Mouse (Mus musculus) left cerebral cortex, postnatal 36 days (tissue): ENCODE measurements around the gene Pacsin3. TPM values are rescaled to one million over a fixed set of nuclear protein-coding genes. Genes with fewer than 3 reads are reported as not detected.

Experiments
- DNase-seq, 2 experiments: peaks; one replicate each; pipeline ENCODE4 v3.0.0; 2021 to 2022; ENCODE audit warnings: low spot score in 2 of 2, mixed read lengths in 1 of 2
- intact Hi-C: fragments of 180-260 bp; cut with DNase I; formaldehyde crosslinking; loops from one replicate; pipeline ENCODE4 v1.15.1; 2025
- total RNA-seq, 2 experiments: library from RNA; stranded (reverse); gene quantifications; 2 replicates each; pipeline ENCODE4 v1.2.3; 2021

The Pacsin3 gene
- total RNA-seq, 2 experiments from 2014 or later: 40.8 to 43.2 TPM

DNA sequence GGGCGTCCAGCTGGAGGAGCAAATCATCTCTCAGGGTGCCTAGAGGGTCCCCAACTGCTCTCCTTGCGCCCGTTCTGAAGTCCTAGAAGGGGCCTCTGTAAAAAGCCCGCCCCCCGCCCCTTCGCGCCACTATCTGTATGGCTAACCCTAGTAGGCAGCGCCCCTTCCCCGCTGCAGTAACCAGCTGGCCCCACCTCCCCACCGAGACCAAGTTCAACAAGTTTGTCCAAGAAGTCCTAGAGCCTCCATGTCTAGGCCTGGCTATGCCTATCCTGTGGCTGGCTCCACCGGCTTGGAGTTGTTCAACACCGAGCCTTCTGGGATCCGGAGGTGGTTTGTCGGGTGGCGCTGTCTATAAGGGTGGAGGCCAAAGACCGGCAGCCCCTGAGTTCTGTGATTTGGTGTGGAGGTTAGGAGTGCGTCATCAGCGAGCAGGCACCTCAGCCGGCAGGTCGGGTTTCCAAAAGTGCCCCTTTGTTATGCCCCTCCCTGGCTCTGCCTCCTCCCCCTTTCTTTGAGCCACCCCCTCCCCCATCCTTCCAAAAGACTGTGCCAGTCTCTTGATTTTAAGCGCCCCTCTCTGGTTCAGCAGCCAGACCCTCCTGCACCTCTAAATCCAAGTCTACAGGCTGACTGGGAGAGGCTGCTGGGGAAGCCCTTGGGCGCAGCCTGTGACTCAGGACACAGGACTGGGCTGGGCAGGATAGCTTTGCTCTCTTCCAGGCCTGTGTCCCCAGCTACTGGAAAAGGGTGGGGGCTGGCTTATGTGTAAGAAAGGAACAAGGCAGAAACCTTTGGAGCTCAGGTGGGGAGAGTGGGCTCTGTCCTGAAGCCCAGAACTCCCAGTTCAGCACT is 1.6 kb downstream of the Pacsin3 start:
- no peak for DNase-seq
- intact Hi-C loops: no loop called here

DNA sequence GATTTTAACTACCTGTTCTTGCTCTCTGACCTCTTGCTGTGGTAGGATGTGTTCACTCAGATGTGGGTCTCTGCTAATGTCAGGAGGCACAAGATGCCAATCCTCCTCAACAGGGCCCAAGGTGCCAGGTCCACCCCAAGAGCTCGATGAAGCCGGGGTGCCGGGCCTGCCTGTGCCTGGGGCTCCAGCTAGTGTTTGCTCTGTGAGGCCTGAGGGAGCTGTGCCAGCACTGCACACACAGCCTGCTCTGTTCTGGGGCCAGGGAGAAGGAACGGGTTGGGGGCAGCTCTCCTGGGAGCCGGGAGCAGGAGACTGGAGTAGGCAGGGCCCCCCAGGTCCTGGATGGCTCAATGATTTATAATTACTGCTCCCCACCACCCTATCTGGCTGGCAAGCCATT is 2.3 kb downstream of the Pacsin3 start:
- DNase-seq: no peak
- intact Hi-C loops: no loop called here

DNA sequence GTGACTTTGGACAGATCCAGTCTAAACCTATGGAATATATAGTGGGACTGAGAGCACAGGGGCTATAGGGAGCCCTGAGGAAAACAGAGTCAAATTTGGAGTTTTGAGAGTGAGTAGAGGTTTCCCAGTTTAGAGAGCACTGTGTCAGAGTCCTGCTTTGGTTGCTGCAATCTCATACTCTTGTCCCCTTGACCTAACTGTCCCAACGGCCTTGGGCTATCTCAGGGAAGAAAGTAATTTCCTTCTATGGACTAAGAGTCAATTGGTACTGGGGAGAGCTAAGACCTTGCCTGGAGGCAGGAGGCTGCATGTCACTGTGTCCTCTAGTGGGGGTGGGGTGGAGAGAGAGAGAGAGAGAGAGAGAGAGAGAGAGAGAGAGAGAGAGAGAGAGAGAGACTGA is 3.1 kb downstream of the Pacsin3 start:
- DNase-seq: no peak
- intact Hi-C loops: no loop called here

DNA sequence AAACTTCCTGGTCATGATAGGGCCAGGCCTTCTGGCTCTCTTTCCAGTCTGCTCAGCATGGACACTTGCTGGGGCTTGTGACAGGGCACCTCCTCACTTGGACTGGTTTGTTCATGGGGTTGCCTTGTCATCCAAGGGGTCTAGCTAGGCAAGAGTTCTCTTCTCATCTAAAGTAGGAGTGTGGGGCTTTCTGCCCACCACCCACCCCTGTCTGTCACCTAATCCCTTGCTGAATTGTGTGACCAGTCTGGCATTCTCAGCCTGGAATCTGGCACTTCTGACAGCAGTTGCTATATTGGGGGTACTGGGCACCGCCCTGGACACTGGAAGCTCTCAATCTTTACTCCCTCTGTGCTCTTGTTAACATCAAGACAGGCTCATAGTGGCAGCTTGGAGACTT is 3.7 kb downstream of the Pacsin3 start:
- DNase-seq: no peak
- intact Hi-C loops: no loop called here

DNA sequence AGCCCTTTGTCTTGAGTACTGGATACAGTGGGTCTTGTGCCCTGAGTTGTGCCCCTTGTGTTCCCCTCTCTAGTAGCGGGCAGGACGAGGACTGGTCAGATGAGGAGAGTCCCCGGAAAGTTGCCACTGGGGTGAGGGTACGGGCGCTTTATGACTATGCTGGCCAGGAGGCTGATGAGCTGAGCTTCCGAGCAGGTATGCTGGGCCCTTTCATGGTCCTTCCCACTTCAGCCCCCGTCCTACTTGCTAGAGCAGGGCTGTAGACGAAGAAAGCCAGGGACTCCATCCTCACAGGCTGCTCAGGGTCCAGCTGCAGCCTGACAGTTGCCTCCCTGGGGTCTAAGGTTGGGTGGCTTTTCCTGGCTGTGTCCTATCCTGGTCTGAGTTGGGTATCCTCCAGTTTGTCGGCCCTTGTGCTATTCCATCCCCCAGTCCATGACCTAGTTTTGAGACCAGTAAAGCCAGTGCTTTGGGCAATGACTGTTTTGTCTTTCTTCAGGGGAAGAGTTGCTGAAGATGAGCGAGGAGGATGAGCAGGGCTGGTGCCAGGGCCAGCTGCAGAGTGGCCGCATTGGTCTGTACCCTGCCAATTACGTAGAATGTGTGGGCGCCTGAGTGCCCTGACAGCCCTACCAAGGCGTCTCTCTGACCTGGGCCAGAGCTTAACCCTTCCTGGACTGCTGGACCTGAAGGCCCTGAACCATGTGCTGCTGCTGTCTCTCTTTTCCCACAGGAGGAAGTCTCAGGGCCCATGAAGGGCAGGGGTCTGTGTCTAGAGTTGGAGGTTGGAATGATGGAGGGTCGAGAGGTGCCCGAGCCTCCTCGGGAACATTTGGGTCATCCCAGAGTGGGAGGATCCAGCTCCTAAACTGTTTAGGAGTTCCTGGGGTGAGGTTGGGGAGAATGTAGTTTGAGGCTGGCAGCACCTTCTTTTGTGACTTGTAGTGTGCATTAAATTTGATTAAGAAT is 8.2 kb downstream of the Pacsin3 start:
- DNase-seq: no peak
- intact Hi-C loops: no loop called here

DNA sequence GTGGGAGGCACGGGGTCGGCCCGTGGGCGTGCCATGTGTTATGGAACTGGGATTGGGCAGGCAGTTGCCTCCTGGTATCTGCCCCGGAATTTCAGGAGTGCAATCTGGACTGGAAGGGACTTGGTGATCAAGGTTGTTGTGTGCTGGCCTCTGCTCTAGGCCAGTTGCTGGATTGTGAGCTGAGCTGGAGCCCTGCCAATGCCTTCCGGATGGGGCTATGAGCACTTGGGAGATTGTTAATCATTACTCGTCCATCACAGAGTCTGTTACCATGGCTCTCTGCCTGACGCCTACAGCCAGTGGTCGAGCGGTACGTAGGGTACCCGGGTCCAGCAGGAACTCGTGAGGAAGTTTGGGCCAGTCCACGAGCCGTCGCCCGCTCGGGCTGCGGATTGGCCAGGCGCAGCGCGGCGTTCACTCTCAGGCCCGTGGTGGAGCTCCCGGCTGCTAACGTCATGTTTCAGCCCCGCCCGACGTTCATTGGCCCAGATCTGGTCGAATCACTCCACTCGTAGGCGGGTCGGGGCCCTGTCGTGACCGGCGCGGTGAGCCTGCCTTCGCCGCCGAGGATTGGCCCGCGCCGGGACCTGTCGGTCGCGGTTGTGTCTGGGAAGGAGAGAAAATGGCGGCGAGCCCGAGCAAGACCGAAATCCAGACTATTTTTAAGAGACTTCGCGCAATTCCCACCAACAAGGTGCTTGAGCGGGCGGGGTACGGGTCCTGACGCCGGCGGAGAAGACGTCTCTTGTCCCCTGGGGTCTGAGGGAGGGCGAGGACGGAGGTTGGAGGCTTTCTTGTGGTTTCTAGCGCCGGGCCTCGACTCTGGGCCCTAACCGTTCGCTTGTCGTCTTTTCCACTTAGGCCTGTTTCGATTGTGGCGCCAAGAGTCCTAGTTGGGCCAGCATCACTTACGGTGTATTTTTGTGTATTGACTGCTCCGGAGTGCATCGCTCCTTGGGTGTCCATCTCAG is 9.2 kb downstream of the Pacsin3 start, which contains the start of gene Arfgap2:
Arfgap2 (plus strand) TSS at position 264 of the 971 bp plus-strand sequence.
- peak; percentile 99 for DNase-seq
- intact Hi-C loops: no loop called here

- intact Hi-C loops: no loop called here
- no peak for DNase-seq
Observed at GRCm38 (mm10) chr2:91268042-91268441, 12.3 kb downstream of the Pacsin3 start.

GRCm38 (mm10) chr2:91268706-91269105 is 13.0 kb downstream of the Pacsin3 start:
- intact Hi-C loops: no loop called here
- DNase-seq: no peak

GRCm38 (mm10) chr2:91269687-91270133 is 14.0 kb downstream of the Pacsin3 start:
- DNase-seq: no peak

DNA sequence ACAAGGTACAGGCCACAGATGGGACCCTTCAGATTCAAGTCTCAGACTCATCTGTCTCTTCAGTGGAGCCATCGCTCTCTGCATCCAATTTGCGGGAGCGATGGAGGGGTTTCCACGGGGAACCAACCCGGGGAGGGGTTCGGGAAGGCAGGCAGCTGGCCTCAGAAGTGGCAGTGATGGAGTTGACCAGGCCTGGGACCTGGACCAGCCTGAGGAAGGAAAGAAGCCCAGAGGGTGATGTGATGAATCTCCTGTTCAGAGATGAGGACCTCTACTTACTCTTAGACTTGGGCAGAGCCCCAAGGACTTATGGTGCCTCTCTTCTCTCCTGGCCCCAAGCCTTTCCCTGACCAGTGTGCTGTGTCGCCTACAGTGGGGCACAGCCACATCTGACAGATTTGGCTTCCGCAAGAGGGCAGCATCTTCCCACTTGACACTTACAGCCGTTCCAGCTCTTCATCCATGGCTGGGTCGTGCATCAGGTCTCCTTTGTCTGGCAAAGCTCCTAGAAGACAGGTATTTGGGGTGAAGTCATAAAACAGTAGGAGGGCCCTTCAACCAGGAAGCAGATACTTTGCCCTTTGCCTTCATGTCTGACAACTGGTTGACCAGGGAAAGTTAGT is 23.1 kb downstream of the Pacsin3 start:
- intact Hi-C loops: no loop called here
- no peak for DNase-seq

More at GRCm38 (mm10) chr2:91269687-91270133, 14.0 kb downstream of the Pacsin3 start:
- intact Hi-C loops: no loop called here

GRCm38 (mm10) chr2:91279372-91279755 is 23.6 kb downstream of the Pacsin3 start:
- intact Hi-C loops: no loop called here
- no peak for DNase-seq

GRCm38 (mm10) chr2:91281366-91281765 is 25.6 kb downstream of the Pacsin3 start:
- DNase-seq: no peak
- intact Hi-C loops: no loop called here

DNA sequence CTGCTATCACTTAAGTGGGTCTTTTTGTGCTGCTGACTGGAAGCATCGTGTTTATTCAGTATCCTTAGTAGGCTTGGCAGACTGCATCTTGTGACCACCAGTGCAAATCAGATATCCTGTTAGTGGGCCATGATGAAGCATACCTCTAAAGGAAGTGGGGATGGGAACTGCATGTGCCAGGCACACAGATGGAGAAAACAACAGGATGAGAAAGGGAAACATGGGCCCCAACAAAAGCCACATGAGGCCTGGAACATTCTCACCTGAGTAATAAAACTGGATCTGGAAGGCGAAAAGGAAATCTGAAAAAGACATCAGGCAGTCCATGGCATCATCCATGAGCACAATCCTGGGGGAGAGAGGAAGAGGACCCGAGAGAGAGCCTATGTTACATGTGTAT is 28.2 kb downstream of the Pacsin3 start:
- intact Hi-C loops: no loop called here
- DNase-seq: no peak

GRCm38 (mm10) chr2:91284375-91285199 is 28.8 kb downstream of the Pacsin3 start:
- intact Hi-C loops: no loop called here
- DNase-seq: peak; percentile 41 to 42

DNA sequence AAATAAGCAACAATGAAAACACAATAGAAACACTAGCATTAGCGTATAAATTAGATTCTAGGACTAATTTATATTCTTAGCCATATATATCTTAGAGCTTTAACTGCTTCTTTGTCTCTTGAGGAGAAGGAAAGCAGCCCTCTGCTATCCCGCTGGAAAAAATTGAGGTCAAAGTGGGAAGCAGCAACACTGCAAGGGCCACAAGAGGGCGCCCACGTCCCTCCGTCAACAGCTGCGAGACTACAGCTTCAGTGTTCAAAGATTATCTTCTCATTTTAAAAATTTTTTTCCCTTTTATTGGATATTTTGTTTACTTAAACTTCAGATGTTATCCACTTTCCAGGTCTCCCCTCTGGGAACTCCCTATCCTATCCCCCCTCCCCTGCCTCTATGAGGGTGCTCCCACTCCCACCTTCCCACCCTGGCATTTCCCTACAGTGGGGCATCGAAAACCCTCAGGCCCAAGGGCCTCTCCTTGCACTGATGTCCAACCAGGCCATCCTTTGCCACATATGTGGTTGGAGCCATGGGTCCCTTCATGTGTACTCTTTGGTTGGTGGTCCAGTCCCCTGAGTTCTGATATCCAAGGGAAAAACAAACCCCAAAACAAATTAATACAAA is 30.2 kb downstream of the Pacsin3 start:
- intact Hi-C loops: loop anchor here (2.0 kb wide), 1 partner anchor 195 kb away; no protein-coding TSS in a partner anchor
- peak; percentile 64 to 76 for DNase-seq

DNA sequence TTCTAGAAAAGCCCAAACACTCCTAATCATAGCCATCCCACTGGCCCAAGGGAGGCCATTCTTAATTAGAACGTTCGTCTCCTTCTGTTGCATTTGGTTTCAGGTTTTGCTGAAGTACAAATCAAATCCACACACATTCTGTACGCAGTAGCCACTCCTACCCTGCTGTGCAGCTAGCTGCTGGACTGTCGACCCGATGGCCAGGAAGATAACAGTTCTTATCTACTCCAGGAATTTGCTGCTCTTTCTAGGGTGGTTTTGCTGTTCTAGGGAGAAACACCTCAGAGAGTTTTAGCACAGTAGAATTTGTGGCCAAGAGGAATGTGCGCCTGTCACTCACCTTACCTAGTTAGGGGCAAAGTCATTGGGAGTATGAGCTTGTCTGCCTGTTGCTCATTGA is 31.8 kb downstream of the Pacsin3 start:
- no peak for DNase-seq
- intact Hi-C loops: loop anchor here (2.0 kb wide), 1 partner anchor 193 kb away; no protein-coding TSS in a partner anchor
